Mouse (Mus musculus) heart, adult 18-20 months (tissue): ENCODE results near the gene Sdf2. TPM values are rescaled to one million over a fixed set of nuclear protein-coding genes. Genes with fewer than 3 reads are reported as not detected.
"Not testable (repeated sequence)": the region's sequence is repeated elsewhere in the genome, so short reads cannot be mapped to it uniquely, and the experiment has no call there.

Experiments used
- DNase-seq, 2 experiments: peaks; one replicate each; pipeline ENCODE4 v3.0.0; 2021 to 2022; ENCODE audit warnings: mixed read lengths in 1 of 2
- total RNA-seq, 2 experiments: library from RNA; stranded (reverse); gene quantifications; 2 replicates each; pipeline ENCODE4 v1.2.3; 2021

Sdf2 gene
- total RNA-seq, 2 experiments from 2014 or later = 52.7 to 55.7 TPM

DNA sequence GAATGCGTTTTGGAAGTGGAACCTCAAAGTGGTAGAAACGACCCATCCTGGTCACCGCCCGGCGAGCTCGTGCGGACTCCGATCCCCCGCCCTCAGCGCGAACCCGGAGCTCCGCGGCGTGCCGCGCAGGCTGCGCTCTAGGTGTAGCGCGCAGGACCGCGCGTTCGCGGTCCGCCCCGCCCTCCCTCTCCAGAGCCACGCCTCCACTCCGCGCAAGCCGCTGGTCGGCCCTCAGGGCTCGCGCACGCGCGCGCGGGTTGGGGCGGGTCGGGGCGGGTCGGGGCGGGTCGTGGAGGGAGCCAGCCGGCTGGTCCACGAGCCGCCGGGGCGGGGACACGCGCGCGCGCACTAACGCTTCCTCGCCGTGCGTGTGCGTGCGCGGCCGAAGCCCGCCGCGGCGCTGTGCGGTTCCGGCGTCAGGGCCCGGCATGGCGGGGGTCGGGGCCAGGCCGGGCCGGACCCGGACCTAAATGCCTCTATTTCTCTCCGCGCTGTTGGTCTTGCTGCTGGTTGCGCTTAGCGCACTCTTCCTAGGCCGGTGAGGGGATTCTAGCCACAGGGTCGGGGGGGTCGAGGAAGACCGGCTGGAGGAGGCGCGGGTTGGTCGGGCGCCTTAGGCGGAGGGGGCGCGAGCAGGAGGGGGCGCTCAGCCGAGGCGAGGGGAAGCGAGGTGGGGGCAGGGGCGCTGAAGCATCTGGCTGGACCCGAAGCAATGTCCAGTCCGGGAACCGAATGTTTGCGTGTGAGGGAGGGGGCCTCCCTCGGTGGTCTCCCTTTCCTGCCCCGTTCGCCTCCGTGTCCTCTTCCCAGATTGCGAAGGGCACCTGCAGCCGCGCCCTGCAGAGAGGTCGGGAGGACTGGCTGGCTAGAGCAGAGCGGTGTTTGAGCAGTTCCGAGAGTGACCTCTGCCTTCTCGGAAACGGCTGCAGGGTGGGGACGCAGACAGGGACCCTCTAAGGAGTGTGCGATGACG is 16.1 kb downstream of the Sdf2 start, which contains the start of gene 2610507B11Rik:
Gene 2610507B11Rik (plus strand): TSS at position 373 of the 973 bp plus-strand sequence.
- peak; percentile 91 to 95 for DNase-seq

DNA sequence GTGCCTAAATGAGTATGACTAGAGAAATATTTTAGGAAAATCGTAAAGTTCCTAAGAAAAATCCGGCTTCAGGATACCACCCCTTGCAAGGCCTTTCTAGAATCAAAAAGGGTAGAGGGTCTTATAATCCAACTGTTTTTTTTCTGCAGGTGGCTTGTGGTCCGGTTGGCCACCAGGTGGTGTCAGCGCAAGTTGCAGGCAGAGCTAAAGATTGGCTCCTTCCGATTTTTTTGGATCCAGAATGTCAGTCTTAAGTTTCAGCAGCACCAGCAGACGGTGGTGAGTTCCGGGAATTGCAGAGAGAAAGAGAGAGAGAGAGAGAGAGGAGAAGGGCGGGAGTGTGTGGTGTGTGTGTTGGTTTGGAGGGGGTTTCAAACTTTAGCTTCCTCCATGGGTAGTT is 17.0 kb downstream of the Sdf2 start:
- DNase-seq = peak; percentile 47 to 61

DNA sequence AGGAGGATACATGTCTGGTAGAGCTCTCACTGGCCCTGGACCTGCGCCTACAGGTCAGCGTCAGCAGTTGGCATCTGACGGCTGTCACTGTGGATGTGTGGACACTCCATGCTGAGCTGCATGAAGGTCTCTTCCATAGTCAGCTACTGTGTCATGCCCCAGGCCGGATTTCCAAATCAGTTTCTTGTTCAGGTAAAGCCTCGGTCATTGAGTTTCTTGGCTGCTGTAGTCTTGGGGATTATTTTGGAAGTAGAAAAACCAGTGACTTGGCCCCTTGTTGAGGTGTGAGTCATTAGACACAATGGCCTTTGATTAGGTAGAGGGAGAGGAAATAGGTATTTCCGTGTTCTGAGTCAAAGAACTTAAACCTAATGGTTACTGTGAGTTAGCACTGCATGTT is 20.0 kb downstream of the Sdf2 start:
- DNase-seq = no peak

DNA sequence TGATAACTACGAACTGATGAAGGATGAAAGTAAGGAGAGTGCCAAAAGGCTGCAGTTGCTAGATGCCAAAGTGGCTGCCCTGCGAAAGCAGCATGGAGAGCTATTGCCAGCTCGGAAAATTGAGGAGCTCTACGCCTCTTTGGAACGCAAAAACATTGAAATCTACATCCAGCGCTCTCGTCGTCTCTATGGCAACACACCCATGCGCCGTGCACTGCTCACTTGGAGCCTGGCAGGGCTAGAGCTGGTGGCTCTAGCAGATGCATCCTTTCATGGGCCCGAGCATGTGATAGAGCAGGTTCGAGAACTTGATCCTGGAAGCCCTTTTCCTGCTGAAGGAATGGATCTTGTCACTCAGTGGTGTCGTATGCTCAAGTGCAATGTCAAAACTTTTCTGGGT is 26.4 kb downstream of the Sdf2 start:
- no peak for DNase-seq

DNA sequence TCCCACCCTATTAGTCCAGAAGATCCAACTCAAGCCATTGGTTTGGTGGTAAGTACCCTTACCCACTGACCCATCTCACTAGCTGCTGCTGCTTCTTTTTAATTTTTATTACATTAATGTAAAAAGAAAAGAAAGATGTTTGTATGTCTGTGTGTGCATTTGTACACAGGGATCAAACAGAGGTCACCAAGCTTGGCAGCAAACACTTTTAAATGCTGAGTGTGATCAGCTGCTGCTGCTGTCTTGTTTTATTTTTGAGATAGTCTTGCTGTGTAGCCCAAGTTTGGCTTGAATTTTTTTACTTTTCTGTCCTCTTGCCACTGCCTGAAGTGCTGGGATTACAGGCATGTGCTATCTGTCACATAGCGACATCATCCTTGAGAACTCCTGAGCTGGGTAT is 30.1 kb downstream of the Sdf2 start:
- DNase-seq = no peak

DNA sequence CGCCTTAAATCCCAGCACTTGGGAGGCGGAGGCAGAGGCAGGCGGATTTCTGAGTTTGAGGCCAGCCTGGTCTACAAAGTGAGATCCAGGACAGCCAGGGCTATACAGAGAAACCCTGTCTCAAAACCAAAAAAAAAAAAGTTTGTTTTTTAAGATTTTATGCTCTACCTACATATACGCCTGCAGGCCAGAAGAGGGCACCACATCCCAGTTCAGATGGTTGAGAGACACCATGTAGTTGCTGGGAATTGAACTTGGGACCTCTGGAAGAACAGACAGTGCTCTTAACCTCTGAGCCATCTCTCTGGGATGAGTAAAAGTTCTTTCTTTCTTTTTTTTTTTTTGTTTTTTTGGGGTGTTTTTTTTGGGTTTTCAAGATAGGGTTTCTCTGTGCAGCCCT is 30.6 kb downstream of the Sdf2 start:
- DNase-seq = not testable (repeated sequence)

DNA sequence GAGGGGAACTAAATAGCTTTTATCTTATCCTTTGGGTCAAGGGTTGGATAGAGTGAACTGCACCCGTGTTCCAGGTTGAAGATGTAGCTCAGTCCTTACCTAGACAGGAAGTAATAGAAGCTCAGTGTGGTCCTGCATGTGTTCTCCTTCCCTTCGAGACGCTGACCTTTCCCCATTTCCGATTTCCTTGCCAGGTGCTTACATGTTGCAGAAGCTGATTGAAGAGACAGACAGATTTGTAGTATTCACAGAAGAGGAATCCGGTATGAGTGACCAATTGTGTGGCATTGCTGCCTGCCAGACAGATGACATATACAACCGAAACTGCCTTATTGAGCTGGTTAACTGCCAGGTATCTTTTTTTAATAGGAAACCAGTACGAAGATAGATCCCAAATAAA is 33.3 kb downstream of the Sdf2 start:
- peak in 1 of 2 experiments; percentile 28 for DNase-seq

DNA sequence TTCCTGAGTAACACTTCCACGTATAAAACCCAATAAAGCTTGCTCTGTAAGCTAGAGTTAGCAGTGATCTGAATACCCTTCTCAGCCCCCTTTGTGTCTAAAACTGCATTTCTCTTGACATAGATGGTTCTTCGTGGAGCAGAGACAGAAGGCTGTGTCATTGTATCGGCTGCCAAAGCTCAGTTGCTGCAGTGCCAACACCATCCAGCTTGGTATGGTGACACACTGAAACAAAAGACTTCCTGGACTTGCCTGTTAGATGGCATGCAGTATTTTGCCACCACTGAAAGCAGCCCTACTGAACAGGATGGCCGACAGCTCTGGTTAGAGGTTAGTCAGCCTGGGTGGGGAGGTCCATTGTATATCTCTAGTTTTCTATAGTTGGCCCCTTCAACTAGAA is 34.0 kb downstream of the Sdf2 start:
- no peak for DNase-seq

DNA sequence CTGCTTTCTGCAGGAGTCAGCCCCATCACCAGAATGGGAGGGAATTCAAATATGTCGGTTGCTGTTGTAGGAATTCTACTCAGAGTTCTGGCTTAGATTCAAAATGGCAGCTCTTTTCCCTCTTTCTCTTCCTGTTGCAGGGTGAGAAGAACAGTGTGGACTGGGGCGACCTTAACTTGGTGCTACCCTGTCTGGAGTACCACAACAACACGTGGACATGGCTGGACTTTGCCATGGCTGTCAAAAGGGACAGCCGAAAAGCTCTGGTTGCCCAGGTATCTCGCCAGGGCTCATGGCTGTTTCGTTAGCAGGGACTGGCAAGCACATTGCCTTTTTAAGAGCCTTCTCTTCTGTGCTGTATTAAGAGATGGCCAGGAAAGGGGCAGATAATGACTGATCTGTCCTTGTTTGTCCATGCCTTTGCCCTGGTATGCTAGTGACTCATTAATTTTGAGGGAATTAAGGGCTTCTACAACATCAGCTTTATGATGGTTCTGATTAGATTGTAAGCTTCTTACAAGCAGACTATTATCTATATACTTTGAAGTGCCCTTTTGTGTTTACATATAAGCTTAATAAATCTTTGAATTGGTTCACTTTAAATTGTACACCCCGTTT is 43.7 kb downstream of the Sdf2 start:
- DNase-seq = no peak

DNA sequence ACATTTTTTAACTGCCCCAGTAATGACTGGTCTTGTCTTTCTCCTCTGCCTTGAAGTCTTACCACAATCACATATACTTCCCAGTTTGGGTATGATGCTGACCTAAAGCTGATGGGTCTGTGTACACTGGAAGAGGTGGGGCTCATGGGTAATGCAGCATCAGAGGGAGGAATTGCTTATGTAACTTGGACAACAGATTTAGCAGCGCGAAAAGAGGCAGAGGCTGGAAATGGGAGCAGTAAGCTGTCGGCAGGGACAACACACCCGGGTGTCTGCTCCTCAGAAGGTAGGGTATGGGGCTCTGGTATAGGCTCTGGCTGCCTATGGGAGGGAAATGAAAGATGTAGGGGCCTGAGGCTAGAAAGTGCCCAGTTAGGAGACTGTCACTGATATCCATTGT is 45.1 kb downstream of the Sdf2 start, which contains the start of gene BC030499:
Gene BC030499 (plus strand): TSS at position 188 of the 400 bp plus-strand sequence.
- DNase-seq = no peak

DNA sequence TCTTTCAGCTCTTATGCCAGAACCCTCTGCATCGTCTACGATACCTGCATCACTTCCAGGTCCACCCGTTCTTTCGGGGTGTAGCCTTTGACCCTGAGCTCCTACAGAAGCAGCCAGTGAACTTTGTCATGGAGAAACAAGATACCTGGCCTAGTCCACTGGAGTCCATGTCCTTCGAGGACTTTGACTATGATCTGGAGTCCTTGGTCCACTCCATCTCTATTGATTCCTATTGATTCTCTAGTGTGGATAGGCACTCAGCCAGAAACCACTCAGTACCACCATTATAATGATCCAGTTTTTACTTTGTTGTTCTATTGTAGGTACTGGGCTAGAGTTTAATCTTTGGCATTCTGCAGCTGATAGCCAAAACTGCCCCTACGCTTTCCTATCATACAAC is 49.0 kb downstream of the Sdf2 start:
- no peak for DNase-seq

DNA sequence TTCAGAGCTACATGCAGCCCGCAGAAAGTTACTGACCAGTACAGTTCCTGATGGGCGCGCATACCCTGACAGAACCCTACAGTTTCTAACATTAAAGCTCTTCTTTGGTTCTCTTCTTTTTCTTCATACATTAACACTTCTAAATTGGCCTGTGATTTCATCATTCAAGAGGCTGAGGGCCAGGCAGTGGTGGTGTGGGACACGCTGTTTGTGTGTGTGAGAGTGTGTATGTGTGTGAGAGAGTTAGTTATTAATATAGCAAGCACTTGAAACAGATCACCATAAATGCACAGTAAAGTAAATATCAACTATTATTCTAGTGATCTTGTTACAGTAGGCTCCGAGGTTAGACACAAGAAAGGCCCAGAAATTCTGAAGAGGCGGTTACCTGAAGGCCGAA is 55.4 kb downstream of the Sdf2 start:
- DNase-seq = no peak

DNA sequence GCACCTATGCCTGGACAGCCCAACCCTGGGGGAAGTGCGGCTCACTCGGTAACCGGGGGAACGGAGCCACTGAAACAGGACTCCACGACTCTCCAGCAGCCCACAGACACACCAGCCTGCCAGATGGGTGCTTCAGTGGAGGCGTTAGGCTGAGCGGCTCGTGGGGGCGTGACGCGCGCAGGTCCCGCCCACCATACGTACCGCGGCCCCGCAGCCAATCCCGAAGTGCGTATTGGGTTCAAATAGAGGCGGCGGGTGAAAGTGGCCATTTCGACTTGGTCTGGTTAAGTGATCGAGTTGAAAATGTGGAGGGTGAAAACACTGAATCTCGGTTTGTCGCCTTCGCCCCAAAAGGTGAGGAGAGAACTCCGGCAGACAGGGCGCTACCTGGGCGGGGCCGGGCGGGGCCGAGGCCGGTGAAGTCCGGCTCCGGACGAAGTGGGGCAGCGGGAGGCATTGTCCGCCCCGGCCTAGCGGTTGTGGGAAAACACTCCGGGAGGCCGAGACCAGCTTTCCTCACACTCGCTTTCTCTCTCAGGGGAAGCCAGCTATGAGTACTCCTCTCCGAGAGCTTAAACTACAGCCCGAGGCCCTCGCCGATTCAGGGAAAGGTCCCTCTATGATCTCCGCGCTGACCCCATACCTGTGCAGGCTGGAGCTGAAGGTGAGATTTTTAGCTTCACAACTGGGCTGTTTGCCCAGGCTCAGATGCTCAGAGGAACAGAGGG is 56.0 kb downstream of the Sdf2 start, which contains the start of gene Spag5:
Gene Spag5 (plus strand): TSS at position 173 of the 728 bp plus-strand sequence.
- DNase-seq = peak; percentile 91 to 92

Other genes starting within 250 kb of the Sdf2 start
- 1 to 10 TPM; 4.1 to 5.2 TPM for gene Dhrs13, start 213.5 kb upstream of the Sdf2 start, total RNA-seq
- 10 to 100 TPM; 54.1 to 56.0 TPM for gene Flot2, start 207.8 kb upstream of the Sdf2 start, total RNA-seq
- gene Eral1, start 165.4 kb upstream of the Sdf2 start, total RNA-seq = 10 to 100 TPM; 28.9 to 29.3 TPM
- gene Fam222b, start 151.1 kb upstream of the Sdf2 start, total RNA-seq = 10 to 100 TPM; 11.7 to 12.5 TPM
- gene Traf4, start 80.2 kb upstream of the Sdf2 start, total RNA-seq = 1 to 10 TPM; 3.2 to 4.6 TPM
- 1 to 10 TPM; 1.7 to 2.6 TPM for gene Nek8, start 69.1 kb upstream of the Sdf2 start, total RNA-seq
- gene Tlcd1, start 69.0 kb upstream of the Sdf2 start, total RNA-seq = 10 to 100 TPM in 1 of 2 experiments, 1 to 10 TPM in 1; 3.2 to 10.6 TPM
- gene Rpl23a, start 62.2 kb upstream of the Sdf2 start, total RNA-seq = 100 to 1,000 TPM; 866 to 935 TPM
- 10 to 100 TPM in 1 of 2 experiments, 1 to 10 TPM in 1; 6.4 to 11.4 TPM for gene Rab34, start 57.3 kb upstream of the Sdf2 start, total RNA-seq
- 1 to 10 TPM in 1 of 2 experiments, under 1 TPM in 1; 0.89 to 1.6 TPM for gene Proca1, start 52.4 kb upstream of the Sdf2 start, total RNA-seq
- 10 to 100 TPM; 28.4 to 29.7 TPM for gene Supt6, start 241 bp downstream of the Sdf2 start, total RNA-seq
- gene 2610507B11Rik, start 16.0 kb downstream of the Sdf2 start, total RNA-seq = 100 to 1,000 TPM; 203 to 219 TPM
- under 1 TPM; 0.37 to 0.49 TPM for gene BC030499, start 45.1 kb downstream of the Sdf2 start, total RNA-seq
- gene Spag5, start 55.8 kb downstream of the Sdf2 start, total RNA-seq = under 1 TPM; 0.28 to 0.35 TPM
- 1 to 10 TPM in 1 of 2 experiments, under 1 TPM in 1; 0.97 to 1.2 TPM for gene Aldoc, start 77.2 kb downstream of the Sdf2 start, total RNA-seq
- gene Pigs, start 82.7 kb downstream of the Sdf2 start, total RNA-seq = 10 to 100 TPM; 24.6 to 26.7 TPM
- 1 to 10 TPM; 5.2 to 5.8 TPM for gene Unc119, start 97.7 kb downstream of the Sdf2 start, total RNA-seq
- gene Foxn1, start 140.8 kb downstream of the Sdf2 start, total RNA-seq = not detected
- gene Slc13a2, start 176.5 kb downstream of the Sdf2 start, total RNA-seq = not detected
- 1 to 10 TPM; 2.5 to 2.7 TPM for gene Slc46a1, start 220.0 kb downstream of the Sdf2 start, total RNA-seq